Mouse (Mus musculus) MEL (cell line): Measurements from ENCODE around the gene Gm10309. TPM values are rescaled to one million over a fixed set of nuclear protein-coding genes. Genes with fewer than 3 reads are reported as not detected.

ENCODE experiments used
- DNase-seq: peaks from one replicate; pipeline ENCODE4 v3.0.0; 2011; ENCODE audit warnings: low read depth, low spot score
- H3K27ac ChIP-seq: 2 replicates; pipeline ENCODE4 v1.5.1; 2012; ENCODE audit warnings: low read depth, mild to moderate bottlenecking, control low read depth, low read length, moderate library complexity; ENCODE audit not compliant: control insufficient read depth
- H3K27me3 ChIP-seq, 2 experiments: fragments of 150-350 bp in 1 of 2; sonication (generic) in 1 of 2; 2 replicates each; pipeline ENCODE4 v1.6.1; 2012; ENCODE audit warnings: low read length in 2 of 2, mild to moderate bottlenecking in 2 of 2, improper control_type of control experiment in 1 of 2, moderate library complexity in 1 of 2; ENCODE audit not compliant: insufficient read depth in 2 of 2, control insufficient read depth in 1 of 2
- H3K36me3 ChIP-seq, 2 experiments: 2 replicates each; pipeline ENCODE4 v1.6.1; 2012 to 2014; ENCODE audit warnings: low read length in 2 of 2, improper control_type of control experiment in 1 of 2, inconsistent platforms in 1 of 2, mild to moderate bottlenecking in 1 of 2; ENCODE audit not compliant: insufficient read depth in 2 of 2, control insufficient read depth in 1 of 2
- H3K4me1 ChIP-seq, 2 experiments: fragments of 150-350 bp in 1 of 2; sonication (generic) in 1 of 2; 2 replicates each; pipeline ENCODE4 v1.6.1; 2012; ENCODE audit warnings: low read length in 2 of 2, improper control_type of control experiment in 1 of 2, mild to moderate bottlenecking in 1 of 2; ENCODE audit not compliant: insufficient read depth in 2 of 2, control insufficient read depth in 1 of 2
- H3K4me3 ChIP-seq, 2 experiments: fragments of 150-350 bp in 1 of 2; sonication (generic) in 1 of 2; 2 replicates each; pipeline ENCODE4 v1.5.1; 2012; ENCODE audit warnings: low read depth in 2 of 2, low read length in 2 of 2, mild to moderate bottlenecking in 2 of 2, moderate library complexity in 2 of 2, control low read depth in 1 of 2, improper control_type of control experiment in 1 of 2; ENCODE audit not compliant: control insufficient read depth in 1 of 2, insufficient read depth in 1 of 2
- H3K79me2 ChIP-seq: 2 replicates; pipeline ENCODE4 v1.6.1; 2012; ENCODE audit warnings: mild to moderate bottlenecking, low read length, moderate library complexity; ENCODE audit not compliant: control insufficient read depth, poor library complexity, insufficient read depth
- H3K9ac ChIP-seq: 2 replicates; pipeline ENCODE4 v1.6.1; 2012; ENCODE audit warnings: low read depth, mild to moderate bottlenecking, control low read depth, low read length, moderate library complexity; ENCODE audit not compliant: control insufficient read depth, poor library complexity, severe bottlenecking
- H3K9me3 ChIP-seq: fragments of 150-350 bp; sonication (generic); replicated peaks from 2 replicates; pipeline ENCODE4 v1.6.1; 2012; ENCODE audit warnings: mild to moderate bottlenecking, low read length, improper control_type of control experiment, moderate library complexity; ENCODE audit not compliant: insufficient read depth
- ELF1 ChIP-seq: IDR thresholded peaks from 2 replicates; pipeline ENCODE4 v1.6.1; 2014; ENCODE audit warnings: low read depth, mild to moderate bottlenecking, inconsistent platforms, low read length, improper control_type of control experiment, moderate library complexity
- EP300 ChIP-seq, 2 experiments: IDR thresholded peaks; 2 replicates each; pipeline ENCODE4 v1.6.1; 2011; ENCODE audit warnings: improper control_type of control experiment in 2 of 2, low read length in 2 of 2, low read depth in 1 of 2, mild to moderate bottlenecking in 1 of 2
- GABPA ChIP-seq: IDR thresholded peaks from 2 replicates; pipeline ENCODE4 v1.6.1; 2012; ENCODE audit warnings: low read depth, mild to moderate bottlenecking, inconsistent platforms, low read length, improper control_type of control experiment, moderate library complexity
- HCFC1 ChIP-seq: IDR thresholded peaks from 2 replicates; pipeline ENCODE4 v1.6.1; 2012; ENCODE audit warnings: low read depth, mild to moderate bottlenecking, inconsistent platforms, low read length, improper control_type of control experiment, moderate library complexity
- KAT2A ChIP-seq: conservative IDR thresholded peaks from 2 replicates; pipeline ENCODE4 v1.6.1; 2012; ENCODE audit warnings: low read depth, low read length, improper control_type of control experiment, inconsistent platforms
- MAX ChIP-seq: IDR thresholded peaks from 2 replicates; pipeline ENCODE4 v1.6.1; 2011; ENCODE audit warnings: low read length, improper control_type of control experiment
- MYC ChIP-seq: IDR thresholded peaks from 2 replicates; pipeline ENCODE4 v1.6.1; 2011; ENCODE audit warnings: low read depth, mild to moderate bottlenecking, low read length, improper control_type of control experiment, moderate library complexity
- POLR2A ChIP-seq, 2 experiments: IDR thresholded peaks; 2 replicates each; pipeline ENCODE4 v1.6.1; 2011 to 2012; ENCODE audit warnings: low read length in 2 of 2, mild to moderate bottlenecking in 2 of 2, control low read depth in 1 of 2, improper control_type of control experiment in 1 of 2, low read depth in 1 of 2, moderate library complexity in 1 of 2; ENCODE audit not compliant: control insufficient read depth in 1 of 2, insufficient read depth in 1 of 2, poor library complexity in 1 of 2
- POLR2AphosphoS2 ChIP-seq: IDR thresholded peaks from 2 replicates; pipeline ENCODE4 v1.6.1; 2011; ENCODE audit warnings: low read length, improper control_type of control experiment
- RAD21 ChIP-seq: IDR thresholded peaks from 2 replicates; pipeline ENCODE4 v1.6.1; 2011; ENCODE audit warnings: mild to moderate bottlenecking, low read depth, low read length, improper control_type of control experiment
- UBTF ChIP-seq: IDR thresholded peaks from 2 replicates; pipeline ENCODE4 v1.6.1; 2012; ENCODE audit warnings: low read depth, mild to moderate bottlenecking, inconsistent platforms, low read length, improper control_type of control experiment, moderate library complexity, borderline replicate concordance; ENCODE audit not compliant: insufficient read depth
- USF2 ChIP-seq, 2 experiments: IDR thresholded peaks; 2 replicates each; pipeline ENCODE4 v1.6.1; 2011 to 2012; ENCODE audit warnings: improper control_type of control experiment in 2 of 2, low read length in 2 of 2, borderline replicate concordance in 1 of 2, inconsistent platforms in 1 of 2, low read depth in 1 of 2, mild to moderate bottlenecking in 1 of 2; ENCODE audit not compliant: insufficient read depth in 1 of 2
- ZC3H11A ChIP-seq: IDR thresholded peaks from 2 replicates; pipeline ENCODE4 v1.6.1; 2012; ENCODE audit warnings: low read depth, mild to moderate bottlenecking, inconsistent platforms, low read length, improper control_type of control experiment
- ZNF384 ChIP-seq: IDR thresholded peaks from 2 replicates; pipeline ENCODE4 v1.6.1; 2012; ENCODE audit warnings: low read depth, mild to moderate bottlenecking, inconsistent platforms, low read length, improper control_type of control experiment
- polyA plus RNA-seq, 2 experiments: library from polyadenylated mRNA; stranded (reverse) in 1 of 2; unstranded in 1 of 2; fragments of >175 nt in 1 of 2; fragments of >200 nt in 1 of 2; gene quantifications; 2 replicates each; pipeline versions ENCODE4 v1.2.1 to v1.2.4; 2012; ENCODE audit warnings: low replicate concordance in 2 of 2, low read depth in 1 of 2; ENCODE audit not compliant: insufficient read length in 2 of 2, insufficient read depth in 1 of 2, missing spikeins in 1 of 2
- total RNA-seq: library from RNA; depleted of rRNA; stranded (reverse); fragments of 300-350 nt; gene quantifications from 2 replicates; pipeline ENCODE4 v1.2.3, GENCODE M21; 2012; rRNA removed

Gm10309 gene
- total and polyA plus RNA-seq, 3 experiments: 0.06 TPM; not detected in 2

GRCm38 (mm10) chr17:86452934-86453333 lies 52.1 kb downstream of the Gm10309 start:
- Histone ChIP-seq H3K27me3 (no peaks in the 10 kb centered on the region), H3K79me2 (no peaks in the 10 kb centered on the region)
- TF ChIP-seq POLR2AphosphoS2: no peak
- no peak for TF ChIP-seq ZC3H11A
- no peak for TF ChIP-seq GABPA
- no peak for TF ChIP-seq EP300 (IDR thresholded peaks at IDR 0.05; ENCODE audit: low read depth in 1 of 2, low read length in 2 of 2)
- no peak for TF ChIP-seq MAX
- no peak for TF ChIP-seq HCFC1
- no peak for TF ChIP-seq MYC
- TF ChIP-seq USF2 (IDR thresholded peaks at IDR 0.05; ENCODE audit: borderline replicate concordance in 1 of 2, insufficient read depth in 1 of 2, low read depth in 1 of 2, low read length in 2 of 2): no peak
- TF ChIP-seq RAD21: no peak
- no peak for TF ChIP-seq KAT2A
- no peak for TF ChIP-seq UBTF
- no peak for TF ChIP-seq ZNF384
- no peak for TF ChIP-seq POLR2A (IDR thresholded peaks at IDR 0.05; ENCODE audit: control insufficient read depth in 1 of 2, insufficient read depth in 1 of 2, low read depth in 1 of 2, low read length in 2 of 2, poor library complexity in 1 of 2)
- TF ChIP-seq ELF1: no peak
- TF ChIP-seq, all 39 proteins: peak for 0
- Histone ChIP-seq H3K4me3 (no peak overlapping the region), H3K27ac (no peak overlapping the region), H3K4me1 (peaks cover 0 to 3% of the 10 kb centered on the region in 2 experiments; a peak in 1 of 4 replicates), H3K9me3 (no peaks in the 10 kb centered on the region), H3K9ac (no peak overlapping the region), H3K36me3 (no peaks in the 10 kb centered on the region)
- DNase-seq: no peak

Other genes starting within 250 kb of the Gm10309 start
- gene Epas1, start 248.5 kb upstream of the Gm10309 start, total RNA-seq: not detected in 2 replicates
- gene Epas1, start 248.5 kb upstream of the Gm10309 start, polyA plus RNA-seq: not detected